Mouse (Mus musculus): ENCODE measurements at regions not wholly inside any gene's neighbourhood (a gene's known extent, or its start where the extent isn't known, plus 50 kb on each side); places are given as distances from the start of the nearest gene placed in this dataset.
A peak's percentile ranks its signal among the peaks of the same experiment; 100 is the strongest.

DNA sequence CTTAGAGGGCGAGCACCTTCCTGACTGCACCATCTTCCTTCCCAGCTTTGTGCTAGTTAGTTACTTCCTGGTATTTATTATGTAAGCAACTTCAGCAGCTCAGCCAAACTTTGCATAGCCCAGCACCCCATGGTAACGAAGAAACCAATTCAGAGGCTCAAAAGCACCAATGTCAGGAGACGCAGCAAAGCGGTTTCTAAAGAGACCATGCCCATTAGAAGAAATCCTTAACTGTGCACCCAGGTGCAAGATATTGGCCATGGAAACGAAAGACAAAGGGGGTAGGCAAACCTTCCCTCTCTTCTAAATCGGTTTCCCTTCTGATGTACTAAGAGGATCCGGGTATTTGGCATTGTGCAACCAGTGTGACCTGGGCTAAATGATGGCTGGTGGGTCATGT lies 343.8 kb downstream of the Sox9 start:
- no peak for ATAC-seq (replicated peaks in 1 of 2; ENCODE audit: insufficient read depth in 1 of 2, low FRiP score in 2 of 2, low TSS enrichment in 1 of 2, low read depth in 1 of 2, poor library complexity in 2 of 2, severe bottlenecking in 2 of 2)

- ATAC-seq (replicated peaks in 1 of 2; ENCODE audit: insufficient read depth in 1 of 2, low FRiP score in 2 of 2, low TSS enrichment in 1 of 2, low read depth in 1 of 2, poor library complexity in 2 of 2, severe bottlenecking in 2 of 2): no peak
Measured at GRCm38 (mm10) chr11:113129192-113129591, 347.2 kb downstream of the Sox9 start.

DNA sequence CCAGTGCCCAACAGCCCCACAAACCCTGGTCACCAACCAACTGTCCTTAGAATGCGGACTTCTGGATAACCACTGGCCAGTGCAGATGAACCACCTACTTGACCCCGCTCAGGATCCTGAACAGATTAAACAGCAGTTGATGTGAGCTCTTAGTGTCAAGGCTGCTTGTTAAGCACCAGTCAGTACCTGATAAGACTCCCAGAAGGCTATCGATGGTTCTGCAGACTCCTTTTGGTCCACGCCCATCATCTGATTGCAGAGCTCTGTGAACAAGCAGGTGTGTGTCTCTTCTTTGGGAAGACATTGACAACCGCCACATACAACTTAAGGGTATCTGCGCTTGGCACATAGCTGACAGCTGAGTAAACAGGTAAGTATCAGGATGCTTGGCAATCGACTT lies 348.0 kb downstream of the Sox9 start:
- ATAC-seq (replicated peaks in 1 of 2; ENCODE audit: insufficient read depth in 1 of 2, low FRiP score in 2 of 2, low TSS enrichment in 1 of 2, low read depth in 1 of 2, poor library complexity in 2 of 2, severe bottlenecking in 2 of 2): no peak; a peak in 1 of 4 replicates

GRCm38 (mm10) chr11:113132078-113133064 lies 350.3 kb downstream of the Sox9 start:
- no peak for ATAC-seq (replicated peaks in 1 of 2; ENCODE audit: insufficient read depth in 1 of 2, low FRiP score in 2 of 2, low TSS enrichment in 1 of 2, low read depth in 1 of 2, poor library complexity in 2 of 2, severe bottlenecking in 2 of 2)

DNA sequence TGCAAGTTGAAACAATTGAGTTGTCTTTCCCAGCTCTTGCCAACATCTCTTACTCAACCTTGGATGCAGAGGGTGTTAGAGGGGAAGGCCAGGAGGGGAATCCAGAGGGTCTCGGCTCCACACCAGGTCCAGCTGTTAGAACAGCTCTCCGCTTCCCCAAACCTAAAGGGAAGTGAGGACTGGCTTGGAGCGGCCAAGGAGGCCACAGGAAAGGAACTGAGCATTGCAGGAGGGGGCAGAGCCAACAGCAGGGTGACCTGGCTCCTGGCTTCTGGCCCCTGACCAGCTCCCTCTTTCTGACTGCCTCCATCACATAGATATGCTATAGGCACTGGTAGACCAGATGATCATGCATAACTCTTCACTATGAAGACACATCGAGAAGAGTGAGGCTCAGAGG lies 351.4 kb downstream of the Sox9 start:
- ATAC-seq (replicated peaks in 1 of 2; ENCODE audit: insufficient read depth in 1 of 2, low FRiP score in 2 of 2, low TSS enrichment in 1 of 2, low read depth in 1 of 2, poor library complexity in 2 of 2, severe bottlenecking in 2 of 2): no peak

- ATAC-seq (replicated peaks in 1 of 2; ENCODE audit: insufficient read depth in 1 of 2, low FRiP score in 2 of 2, low TSS enrichment in 1 of 2, low read depth in 1 of 2, poor library complexity in 2 of 2, severe bottlenecking in 2 of 2): 0 out of 4 replicates have a peak, but pooled peaks of 1 of the 2 experiments have one; percentile 22
Measured at GRCm38 (mm10) chr11:113135261-113135660, 353.2 kb downstream of the Sox9 start.

DNA sequence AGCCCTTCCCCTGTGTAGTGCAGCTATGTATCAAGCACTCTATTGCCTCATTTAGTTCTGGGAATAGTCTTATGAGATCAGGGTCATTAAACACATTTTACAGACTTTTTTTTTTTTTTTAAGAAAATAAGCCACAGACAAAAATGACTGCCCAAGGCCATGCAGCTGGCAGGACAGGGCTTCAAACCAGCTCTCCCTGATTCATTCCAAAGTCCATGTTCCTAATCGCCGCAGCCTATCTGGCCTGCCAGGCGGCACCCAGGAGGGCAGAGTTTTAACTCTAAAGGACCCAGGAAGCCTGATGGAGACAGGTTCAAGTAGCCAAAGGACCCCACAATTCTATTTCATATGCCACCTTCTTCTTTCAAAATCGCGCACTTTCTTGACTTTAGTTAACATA lies 356.4 kb downstream of the Sox9 start:
- no peak for ATAC-seq (replicated peaks in 1 of 2; ENCODE audit: insufficient read depth in 1 of 2, low FRiP score in 2 of 2, low TSS enrichment in 1 of 2, low read depth in 1 of 2, poor library complexity in 2 of 2, severe bottlenecking in 2 of 2)

GRCm38 (mm10) chr11:113140595-113140994 lies 358.6 kb downstream of the Sox9 start:
- no peak for ATAC-seq (replicated peaks in 1 of 2; ENCODE audit: insufficient read depth in 1 of 2, low FRiP score in 2 of 2, low TSS enrichment in 1 of 2, low read depth in 1 of 2, poor library complexity in 2 of 2, severe bottlenecking in 2 of 2)

DNA sequence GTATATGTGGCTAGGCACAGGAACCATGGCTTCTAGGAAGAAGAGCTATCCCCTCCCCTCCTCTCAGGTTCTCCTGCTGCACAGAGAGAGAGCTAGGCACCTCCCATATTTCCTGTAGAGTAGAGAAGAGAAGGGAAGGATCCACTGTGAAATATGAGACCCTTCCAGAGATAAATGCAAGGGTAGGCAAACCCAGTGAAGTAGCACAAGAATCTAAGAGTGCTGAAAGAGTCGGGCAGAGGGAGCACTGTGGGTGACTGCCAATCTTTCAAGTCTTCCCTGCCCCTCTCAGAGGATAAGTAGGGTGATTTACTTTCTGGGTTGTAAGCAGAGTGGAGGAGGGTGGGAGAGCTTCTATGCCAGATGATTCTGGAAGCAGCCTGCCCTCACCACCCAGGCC lies 360.8 kb downstream of the Sox9 start:
- ATAC-seq (replicated peaks in 1 of 2; ENCODE audit: insufficient read depth in 1 of 2, low FRiP score in 2 of 2, low TSS enrichment in 1 of 2, low read depth in 1 of 2, poor library complexity in 2 of 2, severe bottlenecking in 2 of 2): no peak

- ATAC-seq (replicated peaks in 1 of 2; ENCODE audit: insufficient read depth in 1 of 2, low FRiP score in 2 of 2, low TSS enrichment in 1 of 2, low read depth in 1 of 2, poor library complexity in 2 of 2, severe bottlenecking in 2 of 2): no peak
Measured at GRCm38 (mm10) chr11:113143839-113144627, 362.0 kb downstream of the Sox9 start.

GRCm38 (mm10) chr11:113145721-113146120 lies 363.7 kb downstream of the Sox9 start:
- no peak for ATAC-seq (replicated peaks in 1 of 2; ENCODE audit: insufficient read depth in 1 of 2, low FRiP score in 2 of 2, low TSS enrichment in 1 of 2, low read depth in 1 of 2, poor library complexity in 2 of 2, severe bottlenecking in 2 of 2)

DNA sequence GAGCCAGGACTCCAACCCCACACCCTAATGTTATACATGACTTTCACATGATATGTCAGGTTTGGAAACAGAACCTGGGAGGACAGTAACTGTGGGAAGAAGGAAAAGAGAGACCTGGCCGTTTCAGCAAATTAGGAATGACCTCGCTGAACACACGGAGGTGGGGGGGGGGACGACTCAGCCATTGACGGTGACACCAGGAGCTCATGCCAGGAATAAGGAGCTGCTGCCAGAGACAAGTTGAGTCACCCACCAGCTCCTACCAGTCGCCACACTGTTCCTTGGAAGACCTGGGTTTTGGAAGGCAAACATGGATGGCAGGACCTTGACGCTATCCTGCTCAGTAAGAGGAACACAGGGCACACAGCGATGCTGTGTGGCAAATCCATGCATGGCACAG lies 364.7 kb downstream of the Sox9 start:
- no peak for ATAC-seq (replicated peaks in 1 of 2; ENCODE audit: insufficient read depth in 1 of 2, low FRiP score in 2 of 2, low TSS enrichment in 1 of 2, low read depth in 1 of 2, poor library complexity in 2 of 2, severe bottlenecking in 2 of 2)

GRCm38 (mm10) chr11:113147535-113148197 lies 365.6 kb downstream of the Sox9 start:
- no peak for ATAC-seq (replicated peaks in 1 of 2; ENCODE audit: insufficient read depth in 1 of 2, low FRiP score in 2 of 2, low TSS enrichment in 1 of 2, low read depth in 1 of 2, poor library complexity in 2 of 2, severe bottlenecking in 2 of 2)

DNA sequence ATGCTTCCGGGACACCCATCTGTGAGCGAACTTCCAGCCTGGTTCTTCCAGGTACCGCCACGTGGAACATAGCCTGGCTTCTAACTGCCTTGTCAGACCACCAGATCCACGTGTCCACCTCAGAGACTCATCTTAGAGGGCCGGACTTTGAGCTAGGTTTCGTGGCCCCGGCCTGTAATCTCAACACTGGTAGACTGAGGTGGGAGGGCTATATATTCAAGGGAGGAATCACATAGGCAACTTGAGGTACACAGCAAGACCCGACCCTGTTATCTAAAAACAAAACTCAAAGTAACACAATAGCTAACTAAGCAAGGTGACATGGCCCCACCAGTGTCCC lies 366.1 kb downstream of the Sox9 start:
- no peak for ATAC-seq (replicated peaks in 1 of 2; ENCODE audit: insufficient read depth in 1 of 2, low FRiP score in 2 of 2, low TSS enrichment in 1 of 2, low read depth in 1 of 2, poor library complexity in 2 of 2, severe bottlenecking in 2 of 2)

GRCm38 (mm10) chr11:113155515-113155914 lies 373.5 kb downstream of the Sox9 start:
- ATAC-seq (replicated peaks in 1 of 2; ENCODE audit: insufficient read depth in 1 of 2, low FRiP score in 2 of 2, low TSS enrichment in 1 of 2, low read depth in 1 of 2, poor library complexity in 2 of 2, severe bottlenecking in 2 of 2): no peak

DNA sequence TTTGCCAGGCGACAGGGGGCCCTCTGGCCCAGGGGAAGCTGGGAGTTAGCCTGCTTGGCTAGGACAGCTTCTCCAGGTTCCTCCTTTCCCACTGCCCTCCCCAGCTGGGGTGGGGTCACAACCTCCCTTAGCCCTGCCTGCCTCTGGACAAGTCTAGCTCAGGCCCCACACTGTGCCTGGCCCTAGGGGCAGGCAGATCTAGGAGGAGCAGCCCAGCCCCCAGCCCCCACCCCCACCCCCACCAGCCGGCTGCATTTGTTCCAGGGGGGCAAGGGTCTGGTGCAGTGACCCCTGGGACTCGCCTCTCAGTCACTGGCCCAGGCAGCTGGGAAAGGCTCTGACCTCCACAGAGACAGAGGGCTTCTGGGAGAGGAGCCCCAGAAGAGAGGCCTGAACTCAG lies 381.9 kb downstream of the Sox9 start:
- no peak for ATAC-seq (replicated peaks in 1 of 2; ENCODE audit: insufficient read depth in 1 of 2, low FRiP score in 2 of 2, low TSS enrichment in 1 of 2, low read depth in 1 of 2, poor library complexity in 2 of 2, severe bottlenecking in 2 of 2)

- no peak for ATAC-seq (replicated peaks in 1 of 2; ENCODE audit: insufficient read depth in 1 of 2, low FRiP score in 2 of 2, low TSS enrichment in 1 of 2, low read depth in 1 of 2, poor library complexity in 2 of 2, severe bottlenecking in 2 of 2)
Measured at GRCm38 (mm10) chr11:113164510-113164909, 382.5 kb downstream of the Sox9 start.
